Mouse (Mus musculus): ENCODE results near the gene Gm42791.

The Gm42791 gene

GRCm38 (mm10) chr5:148952419-148952818 lies 42.5 kb downstream of the Gm42791 start:
- DNase-seq (ENCODE audit: low spot score): peak; percentile 61

- no peak for DNase-seq (ENCODE audit: low spot score)
Observed at GRCm38 (mm10) chr5:148951360-148951759, 43.6 kb downstream of the Gm42791 start.

- DNase-seq (ENCODE audit: low spot score): peak; percentile 54
Observed at GRCm38 (mm10) chr5:148950064-148950463, 44.9 kb downstream of the Gm42791 start.

- DNase-seq (ENCODE audit: low spot score): no peak
Observed at GRCm38 (mm10) chr5:148948577-148948976, 46.4 kb downstream of the Gm42791 start.

- DNase-seq (ENCODE audit: low spot score): no peak
Observed at GRCm38 (mm10) chr5:148947412-148947811, 47.5 kb downstream of the Gm42791 start.

- no peak for DNase-seq (ENCODE audit: low spot score)
Observed at GRCm38 (mm10) chr5:148946787-148947186, 48.2 kb downstream of the Gm42791 start.

GRCm38 (mm10) chr5:148945735-148946134 lies 49.2 kb downstream of the Gm42791 start:
- no peak for DNase-seq (ENCODE audit: low spot score)

- peak; percentile 39 for DNase-seq (ENCODE audit: low spot score)
Observed at GRCm38 (mm10) chr5:148944024-148944423, 50.9 kb downstream of the Gm42791 start.

GRCm38 (mm10) chr5:148943444-148943843 lies 51.5 kb downstream of the Gm42791 start:
- DNase-seq (ENCODE audit: low spot score): no peak

- DNase-seq (ENCODE audit: low spot score): no peak
Observed at GRCm38 (mm10) chr5:148942957-148943356, 52.0 kb downstream of the Gm42791 start.

GRCm38 (mm10) chr5:148942305-148942704 lies 52.6 kb downstream of the Gm42791 start:
- no peak for DNase-seq (ENCODE audit: low spot score)

GRCm38 (mm10) chr5:148941867-148942266 lies 53.1 kb downstream of the Gm42791 start:
- DNase-seq (ENCODE audit: low spot score): no peak

GRCm38 (mm10) chr5:148939948-148940382 lies 55.0 kb downstream of the Gm42791 start:
- no peak for DNase-seq (ENCODE audit: low spot score)

- DNase-seq (ENCODE audit: low spot score): no peak
Observed at GRCm38 (mm10) chr5:148936516-148936951, 58.4 kb downstream of the Gm42791 start.

- DNase-seq (ENCODE audit: low spot score): no peak
Observed at GRCm38 (mm10) chr5:148935871-148936270, 59.1 kb downstream of the Gm42791 start.

- no peak for DNase-seq (ENCODE audit: low spot score)
Observed at GRCm38 (mm10) chr5:148935071-148935821, 59.7 kb downstream of the Gm42791 start.

- no peak for DNase-seq (ENCODE audit: low spot score)
Observed at GRCm38 (mm10) chr5:148934457-148934856, 60.5 kb downstream of the Gm42791 start.

GRCm38 (mm10) chr5:148933767-148934166 lies 61.2 kb downstream of the Gm42791 start:
- no peak for DNase-seq (ENCODE audit: low spot score)

GRCm38 (mm10) chr5:148931301-148931700 lies 63.6 kb downstream of the Gm42791 start:
- no peak for DNase-seq (ENCODE audit: low spot score)

GRCm38 (mm10) chr5:148929116-148929449 lies 65.9 kb downstream of the Gm42791 start, which contains the start of gene Katnal1:
Katnal1 (minus strand) TSS chr5:148929320.
- DNase-seq (ENCODE audit: low spot score): no peak

GRCm38 (mm10) chr5:148928382-148929115 lies 66.4 kb downstream of the Gm42791 start:
- peak; percentile 99 for DNase-seq (ENCODE audit: low spot score)

- DNase-seq (ENCODE audit: low spot score): no peak
Observed at GRCm38 (mm10) chr5:148927717-148928223, 67.2 kb downstream of the Gm42791 start.

GRCm38 (mm10) chr5:148924586-148924985 lies 70.4 kb downstream of the Gm42791 start:
- no peak for DNase-seq (ENCODE audit: low spot score)
